Mouse (Mus musculus) adrenal gland, adult 10 weeks (tissue): ENCODE measurements around the gene Fxyd3. TPM values are rescaled to one million over a fixed set of nuclear protein-coding genes. Genes with fewer than 3 reads are reported as not detected.

Source experiments
- polyA plus RNA-seq: library from polyadenylated mRNA; stranded (reverse); fragments of 350-450 nt; fragmentation: Illumina TruSeq; extraction: RNeasy Lipid Tissue Mini Kit (QIAGEN cat#74804); gene quantifications from one replicate; pipeline ENCODE4 v1.2.3, GENCODE M21; 2014; ENCODE audit warnings: low read depth, low replicate concordance

Gene Fxyd3
- not detected for polyA plus RNA-seq

GRCm38 (mm10) chr7:31076492-31076891, at the start of gene Fxyd3:
Gene Fxyd3, minus strand, starts transcription at chr7:31076704.

GRCm38 (mm10) chr7:31115182-31115581, 38.7 kb upstream of the Fxyd3 start, which contains the start of gene Hpn:
Gene Hpn, minus strand, starts transcription at chr7:31115290.

GRCm38 (mm10) chr7:31059108-31059507, 17.4 kb downstream of the Fxyd3 start, which contains the start of gene Lgi4:
Gene Lgi4, plus strand, starts transcription at chr7:31059342.

GRCm38 (mm10) chr7:31057071-31057470, 19.4 kb downstream of the Fxyd3 start, which contains the start of gene Fxyd1:
Gene Fxyd1, minus strand, starts transcription at chr7:31057199.

GRCm38 (mm10) chr7:31051321-31052021, 25.0 kb downstream of the Fxyd3 start, which contains the start of gene Fxyd7:
Gene Fxyd7, minus strand, starts transcription at chr7:31051467.

GRCm38 (mm10) chr7:31042431-31042910, 34.0 kb downstream of the Fxyd3 start, which contains the start of gene Fxyd5:
Gene Fxyd5, minus strand, starts transcription at chr7:31042481.

Other genes with a start within 250 kb of the Fxyd3 start
- not detected for gene Ffar3, start 220.5 kb downstream of the Fxyd3 start, polyA plus RNA-seq
- gene Ffar1, start 215.1 kb downstream of the Fxyd3 start, polyA plus RNA-seq: not detected
- not detected for gene Cd22, start 196.4 kb downstream of the Fxyd3 start, polyA plus RNA-seq
- not detected for gene Mag, start 161.8 kb downstream of the Fxyd3 start, polyA plus RNA-seq
- not detected for gene Hamp2, start 152.0 kb downstream of the Fxyd3 start, polyA plus RNA-seq
- 67.1 TPM for gene Hamp, start 132.7 kb downstream of the Fxyd3 start, polyA plus RNA-seq
- 121 TPM for gene Usf2, start 119.9 kb downstream of the Fxyd3 start, polyA plus RNA-seq
- gene Lsr, start 103.2 kb downstream of the Fxyd3 start, polyA plus RNA-seq: not detected
- gene Fam187b, start 102.9 kb downstream of the Fxyd3 start, polyA plus RNA-seq: not detected
- gene Fxyd5, start 34.2 kb downstream of the Fxyd3 start, polyA plus RNA-seq: 5.8 TPM
- not detected for gene Fxyd7, start 25.2 kb downstream of the Fxyd3 start, polyA plus RNA-seq
- 4.9 TPM for gene Fxyd1, start 19.5 kb downstream of the Fxyd3 start, polyA plus RNA-seq
- gene Lgi4, start 17.4 kb downstream of the Fxyd3 start, polyA plus RNA-seq: 0.23 TPM
- gene Hpn, start 38.6 kb upstream of the Fxyd3 start, polyA plus RNA-seq: not detected
- gene Scn1b, start 50.3 kb upstream of the Fxyd3 start, polyA plus RNA-seq: 0.64 TPM
- gene Gramd1a, start 79.2 kb upstream of the Fxyd3 start, polyA plus RNA-seq: 6.1 TPM
- gene Scgb2b2, start 213.8 kb upstream of the Fxyd3 start, polyA plus RNA-seq: not detected
- gene Scgb1b2, start 215.1 kb upstream of the Fxyd3 start, polyA plus RNA-seq: not detected